Mouse (Mus musculus) embryonic fibroblast, embryonic 13.5 days (primary cell): ENCODE measurements around the gene Capsl.

Source experiments
- CTCF ChIP-seq: IDR thresholded peaks from 2 replicates; pipeline ENCODE4 v1.5.1; 2011; ENCODE audit warnings: mild to moderate bottlenecking, control low read depth, low read length, moderate library complexity, borderline replicate concordance; ENCODE audit not compliant: insufficient read depth
- POLR2A ChIP-seq: IDR thresholded peaks from 2 replicates; pipeline ENCODE4 v1.6.1; 2011; ENCODE audit warnings: low read depth, mild to moderate bottlenecking, control low read depth, low read length, moderate library complexity

DNA sequence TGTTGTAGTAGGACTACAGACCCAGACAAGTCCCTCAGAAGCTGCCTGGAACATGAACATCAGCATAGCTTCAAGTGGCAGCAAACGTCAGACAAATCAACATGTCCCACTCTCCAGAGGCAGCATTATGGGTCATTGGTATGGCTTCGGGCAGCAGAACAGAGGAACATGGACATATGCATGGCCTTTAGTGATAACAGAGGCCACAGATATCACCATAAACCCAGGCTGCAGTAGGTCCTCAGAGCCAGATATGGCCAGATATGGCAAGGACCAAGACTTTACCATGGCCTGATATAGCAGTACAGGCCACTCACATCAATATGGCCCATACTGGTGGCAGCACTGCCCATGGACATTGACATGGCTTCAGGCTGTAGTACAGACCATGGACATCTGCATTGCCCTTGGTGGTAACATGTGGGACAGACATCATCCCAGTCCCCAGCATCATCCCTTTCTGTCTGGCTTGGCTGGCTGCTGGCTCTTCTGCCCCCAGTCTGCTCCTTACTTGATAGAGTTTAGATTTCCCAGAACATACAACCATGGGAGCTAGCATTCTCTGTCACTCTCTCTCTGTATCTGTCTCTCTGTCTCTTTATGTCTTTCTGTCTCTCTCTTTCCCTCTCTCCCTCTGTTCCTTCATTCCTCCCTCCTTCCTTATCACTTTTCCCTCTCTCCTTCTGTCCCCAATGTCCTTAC lies 53.7 kb downstream of the Capsl start:
- no peak for TF ChIP-seq CTCF
- TF ChIP-seq POLR2A = no peak
